Mouse (Mus musculus): ENCODE measurements around the gene Klhl29.

GRCm38 (mm10) chr12:5038008-5038407 is 337.5 kb downstream of the Klhl29 start:
- no peak for TF ChIP-seq CTCF (IDR thresholded peaks at IDR 0.05; ENCODE audit: control insufficient read depth, insufficient read depth, insufficient read length)
- no peak for TF ChIP-seq MAX (IDR thresholded peaks at IDR 0.05)
- TF ChIP-seq CEBPB (IDR thresholded peaks at IDR 0.05; ENCODE audit: low read depth), result no peak
- TF ChIP-seq MYOG (IDR thresholded peaks at IDR 0.05; ENCODE audit: control insufficient read depth, extremely low read depth, insufficient read length), result no peak
- no peak for TF ChIP-seq USF1 (IDR thresholded peaks at IDR 0.05; ENCODE audit: low read depth)
- TF ChIP-seq MYOD1 (IDR thresholded peaks at IDR 0.05; ENCODE audit: control insufficient read depth, insufficient read length, low read depth), result no peak
- TF ChIP-seq FOSL1 (IDR thresholded peaks at IDR 0.05; ENCODE audit: insufficient read depth, low read length, poor library complexity, severe bottlenecking), result no peak

All from C2C12 (cell line).